Mouse (Mus musculus) cerebellum, adult 2 months (tissue): ENCODE data around the gene Cd22. TPM values are rescaled to one million over a fixed set of nuclear protein-coding genes. Genes with fewer than 3 reads are reported as not detected.

Experiments used
- DNase-seq, 2 experiments: peaks; one replicate each; pipeline ENCODE4 v3.0.0; 2021
- H3K27ac ChIP-seq: fragments of 200-500 bp; 2 replicates; pipeline ENCODE4 v1.5.1; 2012; ENCODE audit warnings: low read length, control low read depth, inconsistent platforms; ENCODE audit not compliant: insufficient read depth
- H3K27me3 ChIP-seq: fragments of 200-500 bp; 2 replicates; pipeline ENCODE4 v1.6.1; 2012; ENCODE audit warnings: inconsistent platforms, mild to moderate bottlenecking, low read length, moderate library complexity; ENCODE audit not compliant: control insufficient read depth, insufficient read depth
- H3K4me1 ChIP-seq: fragments of 200-500 bp; 2 replicates; pipeline ENCODE4 v1.6.1; 2011; ENCODE audit warnings: low read length; ENCODE audit not compliant: control insufficient read depth, insufficient read depth
- H3K4me3 ChIP-seq: fragments of 200-500 bp; replicated peaks from 2 replicates; pipeline ENCODE3; 2011; ENCODE audit warnings: mild to moderate bottlenecking, low read depth, low read length, control low read depth; ENCODE audit not compliant: insufficient read depth
- CTCF ChIP-seq: fragments of 200-500 bp; IDR thresholded peaks from 2 replicates; pipeline ENCODE4 v1.5.1; 2011; ENCODE audit warnings: low read depth, mild to moderate bottlenecking, control low read depth, low read length, moderate library complexity, borderline replicate concordance; ENCODE audit not compliant: insufficient read depth
- POLR2A ChIP-seq: fragments of 200-500 bp; IDR thresholded peaks from 2 replicates; pipeline ENCODE4 v1.6.1; 2011; ENCODE audit warnings: low read length, control low read depth, borderline replicate concordance; ENCODE audit not compliant: insufficient read depth
- WGBS: fragments of 180-500 bp; shearing (Covaris S2); methylation state at CpG from one replicate; pipeline ENCODE4 v1.1.7; 2018; 5-methylcytosine and 5-hydroxymethylcytosine counted together
- polyA plus RNA-seq: library from polyadenylated mRNA; depleted of rRNA; stranded (reverse); fragments of >200 nt; gene quantifications from 2 replicates; pipeline ENCODE4 v1.2.3, GENCODE M21; 2012

The Cd22 gene
- polyA plus RNA-seq, 1 experiment, result 0.11 TPM

DNA sequence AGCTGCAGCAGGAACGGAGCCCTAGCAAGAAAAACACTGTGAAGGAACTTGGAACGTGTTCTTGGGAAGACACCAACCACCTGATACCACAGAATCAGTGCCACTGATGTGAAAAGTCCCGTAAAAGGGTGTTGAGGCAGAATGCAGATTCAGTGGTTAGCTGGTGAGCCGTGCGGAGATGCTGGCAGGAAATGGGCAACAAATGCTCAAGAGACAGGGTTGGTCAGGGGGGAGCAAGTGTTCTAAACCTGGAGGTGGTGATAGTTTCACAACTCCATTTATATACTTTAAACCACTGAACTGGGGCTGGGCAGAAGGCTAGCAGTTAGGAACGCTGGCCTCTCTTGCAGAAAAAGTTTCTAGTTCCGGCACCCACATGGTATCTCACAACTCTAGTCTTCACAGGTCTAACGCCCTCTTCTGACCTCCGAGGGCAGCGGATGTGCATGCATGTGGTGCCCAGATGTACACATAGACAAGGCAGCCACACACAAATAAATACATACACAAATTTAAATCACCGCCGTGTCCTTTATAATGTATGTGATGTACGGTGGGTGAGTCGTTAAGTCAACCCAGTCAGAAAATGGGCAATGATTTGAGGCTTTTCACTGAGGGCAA, 7.5 kb upstream of the Cd22 start:
- no peak for DNase-seq
- no peak for TF ChIP-seq POLR2A
- TF ChIP-seq CTCF, result no peak
- Histone ChIP-seq H3K4me1 (no peaks in the 10 kb centered on the region), H3K27me3 (no peaks in the 10 kb centered on the region), H3K27ac (no peak overlapping the region), H3K4me3 (no peak overlapping the region)
- WGBS, result 58% methylated on average over 14 of the region's 14 CpGs

GRCm38 (mm10) chr7:30886852-30887251, 6.7 kb upstream of the Cd22 start:
- WGBS, result 67% methylated on average over 4 of the region's 4 CpGs
- Histone ChIP-seq H3K27ac (no peak overlapping the region), H3K4me1 (no peaks in the 10 kb centered on the region), H3K4me3 (no peak overlapping the region), H3K27me3 (no peaks in the 10 kb centered on the region; the same call in 1 of the 2 replicates)
- no peak for TF ChIP-seq CTCF
- DNase-seq, result no peak

GRCm38 (mm10) chr7:30884047-30884446, 3.9 kb upstream of the Cd22 start:
- H3K27me3 ChIP-seq, result no peaks in the 10 kb centered on the region; the same call in 1 of the 2 replicates
- no peak for DNase-seq
- no peaks in the 10 kb centered on the region for H3K4me1 ChIP-seq
- no peak overlapping the region for H3K27ac ChIP-seq
- TF ChIP-seq POLR2A (no peak), CTCF (no peak)
- no peak overlapping the region for H3K4me3 ChIP-seq

- TF ChIP-seq POLR2A (no peak), CTCF (no peak)
- H3K27ac ChIP-seq, result no peak overlapping the region
- 82% methylated on average over 3 of the region's 3 CpGs for WGBS
- DNase-seq, result no peak
- no peaks in the 10 kb centered on the region for H3K4me1 ChIP-seq
- H3K27me3 ChIP-seq, result no peaks in the 10 kb centered on the region; the same call in 1 of the 2 replicates
- H3K4me3 ChIP-seq, result no peak overlapping the region
These were observed 1.2 kb upstream of the Cd22 start for GRCm38 (mm10) chr7:30881367-30881766.

DNA sequence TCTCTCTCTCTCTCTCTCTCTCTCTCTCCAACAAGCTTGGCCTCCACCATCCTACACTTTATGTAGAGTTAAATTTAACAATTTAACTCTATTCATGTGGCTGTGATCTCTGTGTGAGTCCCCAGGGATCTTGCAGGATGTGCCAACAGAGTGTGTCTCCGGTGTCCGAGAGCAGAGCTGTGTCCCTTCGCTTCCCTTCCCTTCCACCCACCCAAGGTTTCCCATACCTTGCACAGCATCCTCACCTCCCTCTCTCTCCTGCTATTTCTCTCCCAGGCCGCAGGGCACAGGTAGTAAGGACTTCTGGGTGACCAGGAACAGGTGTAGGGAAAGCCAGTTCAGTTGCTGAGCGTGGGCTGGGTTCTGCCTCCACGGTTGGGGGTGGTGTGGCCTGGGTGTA, 1.2 kb downstream of the Cd22 start:
- Histone ChIP-seq H3K27ac (no peak overlapping the region), H3K4me3 (no peak overlapping the region), H3K4me1 (no peaks in the 10 kb centered on the region), H3K27me3 (no peaks in the 10 kb centered on the region; the same call in 1 of the 2 replicates)
- 70% methylated on average over 6 of the region's 6 CpGs for WGBS
- no peak for DNase-seq
- TF ChIP-seq CTCF, result no peak
- no peak for TF ChIP-seq POLR2A

- H3K4me3 ChIP-seq, result no peak overlapping the region
- H3K27ac ChIP-seq, result no peak overlapping the region
- no peaks in the 10 kb centered on the region for H3K4me1 ChIP-seq
- H3K27me3 ChIP-seq, result no peaks in the 10 kb centered on the region
- peak; percentile 61 to 64 for DNase-seq
- 17% methylated on average over 15 of the region's 15 CpGs for WGBS
- TF ChIP-seq POLR2A (no peak), CTCF (peak; percentile 63)
These were observed 7.1 kb downstream of the Cd22 start for GRCm38 (mm10) chr7:30873083-30873482.

- H3K4me3 ChIP-seq, result no peak overlapping the region
- TF ChIP-seq POLR2A (no peak), CTCF (no peak)
- no peak overlapping the region for H3K27ac ChIP-seq
- no peak for DNase-seq
- WGBS, result 41% methylated on average over 8 of the region's 8 CpGs
- no peaks in the 10 kb centered on the region for H3K4me1 ChIP-seq
- H3K27me3 ChIP-seq, result no peaks in the 10 kb centered on the region
These were observed 16.8 kb downstream of the Cd22 start for GRCm38 (mm10) chr7:30863386-30863785.

GRCm38 (mm10) chr7:30861464-30861863, 18.7 kb downstream of the Cd22 start, which contains the start of gene Ffar1:
TSS of gene Ffar1 (minus strand) at chr7:30861564.
- Histone ChIP-seq H3K4me1 (no peaks in the 10 kb centered on the region), H3K27me3 (no peaks in the 10 kb centered on the region), H3K4me3 (no peak within 1 kb of the TSS), H3K27ac (no peak within 1 kb of the TSS)
- TF ChIP-seq POLR2A, result no peak
- no peak for TF ChIP-seq CTCF
- no peak for DNase-seq
- WGBS, result 81% methylated on average over 12 of the region's 12 CpGs
